Mouse (Mus musculus) cerebellum, adult 11-12 months (tissue): Measurements from ENCODE around the gene C1rb.
"Not testable (repeated sequence)": the region's sequence is repeated elsewhere in the genome, so short reads cannot be mapped to it uniquely, and the experiment has no call there.

Experiments used
- DNase-seq: peaks from one replicate; pipeline ENCODE4 v3.0.0; 2022

C1rb gene

GRCm38 (mm10) chr6:124602031-124602430, 31.9 kb downstream of the C1rb start:
- no peak for DNase-seq

- DNase-seq: no peak
Measured at GRCm38 (mm10) chr6:124625612-124626011, 55.5 kb downstream of the C1rb start.

- DNase-seq: not testable (repeated sequence)
Measured at GRCm38 (mm10) chr6:124626184-124626583, 56.1 kb downstream of the C1rb start.

- DNase-seq: no peak
Measured at GRCm38 (mm10) chr6:124630763-124631162, 60.7 kb downstream of the C1rb start.
